Mouse (Mus musculus): Measurements from ENCODE around the gene 1110051M20Rik.

GRCm38 (mm10) chr2:91411473-91411872 is 33.0 kb downstream of the 1110051M20Rik start:
- TF ChIP-seq CTCF (IDR thresholded peaks at IDR 0.05; ENCODE audit: borderline replicate concordance, insufficient read depth, low read depth, low read length), result no peak
- no peak for TF ChIP-seq POLR2A (IDR thresholded peaks at IDR 0.05; ENCODE audit: borderline replicate concordance, insufficient read depth, low read length)

Data from cerebellum, adult 2 months (tissue).